17 mouse cellular contexts compared by ENCODE assay signal in the genomic region with DNA sequence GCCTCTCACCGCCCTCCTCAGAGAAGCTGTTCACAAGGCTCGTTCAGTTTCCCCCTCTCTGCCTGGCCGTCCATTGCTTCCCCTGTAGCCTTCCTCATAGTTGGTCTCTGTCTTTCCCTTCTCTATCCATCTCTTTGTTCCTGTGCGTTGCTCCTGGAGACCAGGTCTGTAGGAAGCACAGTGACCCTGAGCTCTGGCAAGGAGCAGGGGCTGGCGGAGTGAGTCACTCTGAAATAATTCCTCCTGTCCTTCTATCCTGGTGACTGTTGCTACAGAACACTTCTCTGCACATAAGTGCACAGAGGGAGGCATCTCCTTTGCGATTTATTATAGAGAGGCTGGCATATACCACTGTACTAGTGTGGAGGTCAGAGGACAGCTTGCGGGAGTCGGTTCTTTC. TPM values are rescaled to one million over a fixed set of nuclear protein-coding genes. Genes with fewer than 3 reads are reported as not detected.
DNase-seq lines count a peak whose midpoint lies in the region; ATAC-seq and TF ChIP-seq lines count a peak whose summit lies in the region.
"Had no signal": no experiment of that assay in that cellular context is flagged by ENCODE, and none has a peak within 500 bp of the region (broad histone marks: within the 10 kb centered on the region; RNA-seq: fewer than 3 reads in every experiment).

No protein-coding gene starts in this region.

- peaks cover 39% of the 10 kb centered on the region for H3K4me1 ChIP-seq in heart, embryonic 10.5 days
- H3K4me1 ChIP-seq in intestine, embryonic 15.5 days (replicated peaks) = 0 out of 2 replicates have a peak, but pooled peaks cover 3% of the 10 kb centered on the region
- H3K4me1 ChIP-seq in kidney, embryonic 14.5 days (ENCODE audit: control insufficient read depth, insufficient read depth, low read length) = no peaks in the 10 kb centered on the region
- H3K4me1 ChIP-seq: embryonic facial prominence, embryonic 12.5 days; forebrain, embryonic 15.5 days had no signal

- ATAC-seq in intestine, embryonic 15.5 days = peak; percentile 35; the same call in 1 of the 2 replicates
- no peak for ATAC-seq in kidney, embryonic 14.5 days (ENCODE audit: low FRiP score, low TSS enrichment)
- ATAC-seq: forebrain, embryonic 15.5 days; hindbrain, embryonic 16.5 days had no signal

- H3K4me3 ChIP-seq in heart, embryonic 10.5 days = no peak overlapping the region
- H3K4me3 ChIP-seq in intestine, embryonic 15.5 days (replicated peaks) = no peak overlapping the region
- no peak overlapping the region for H3K4me3 ChIP-seq in left cerebral cortex, adult 2 months
- no peak overlapping the region for H3K4me3 ChIP-seq in kidney, embryonic 14.5 days (ENCODE audit: low read length)
- H3K4me3 ChIP-seq: embryonic facial prominence, embryonic 12.5 days; forebrain, embryonic 15.5 days; heart, adult 2 months; heart, embryonic 13.5 days had no signal

- H3K4me2 ChIP-seq in intestine, embryonic 15.5 days (replicated peaks) = no peak overlapping the region
- H3K4me2 ChIP-seq in kidney, embryonic 14.5 days (replicated peaks; ENCODE audit: low read depth, low read length) = no peak overlapping the region
- H3K4me2 ChIP-seq: embryonic facial prominence, embryonic 12.5 days; forebrain, embryonic 15.5 days; heart, embryonic 13.5 days had no signal

- peaks cover 6% of the 10 kb centered on the region; the same call in 1 of the 2 replicates for H3K27me3 ChIP-seq in heart, embryonic 10.5 days (ENCODE audit: insufficient read depth, poor library complexity, severe bottlenecking)
- no peaks in the 10 kb centered on the region for H3K27me3 ChIP-seq in intestine, embryonic 15.5 days (replicated peaks)
- no peaks in the 10 kb centered on the region for H3K27me3 ChIP-seq in kidney, embryonic 14.5 days (ENCODE audit: control insufficient read depth, insufficient read depth, low read length)
- H3K27me3 ChIP-seq: embryonic facial prominence, embryonic 12.5 days; forebrain, embryonic 15.5 days; heart, embryonic 13.5 days had no signal

- intact Hi-C loops in left cerebral cortex, adult 2 months (cut with DNase I) = loop anchor here (5.0 kb wide), 1 partner anchor 44 kb away; no protein-coding TSS in a partner anchor

- no peak overlapping the region for H3K9ac ChIP-seq in intestine, embryonic 15.5 days
- H3K9ac ChIP-seq in kidney, embryonic 14.5 days (ENCODE audit: low read depth, low read length) = no peak overlapping the region
- H3K9ac ChIP-seq: embryonic facial prominence, embryonic 12.5 days; forebrain, embryonic 15.5 days; heart, embryonic 13.5 days had no signal

- TF ChIP-seq CTCF in left cerebral cortex, adult 2 months (IDR thresholded peaks at IDR 0.05) = no peak

- no peaks in the 10 kb centered on the region for H3K9me3 ChIP-seq in heart, embryonic 10.5 days
- H3K9me3 ChIP-seq in intestine, embryonic 15.5 days = no peaks in the 10 kb centered on the region
- H3K9me3 ChIP-seq in kidney, embryonic 14.5 days (ENCODE audit: control insufficient read depth, low read length) = no peaks in the 10 kb centered on the region
- H3K9me3 ChIP-seq: embryonic facial prominence, embryonic 12.5 days; forebrain, embryonic 15.5 days; heart, embryonic 13.5 days had no signal

- peak overlapping the region; percentile 31; the same call in 1 of the 2 replicates for H3K27ac ChIP-seq in heart, embryonic 10.5 days
- no peak overlapping the region for H3K27ac ChIP-seq in intestine, embryonic 15.5 days
- no peak overlapping the region for H3K27ac ChIP-seq in left cerebral cortex, adult 2 months
- no peak overlapping the region for H3K27ac ChIP-seq in kidney, embryonic 14.5 days (ENCODE audit: low read depth, low read length)
- H3K27ac ChIP-seq: embryonic facial prominence, embryonic 12.5 days; forebrain, embryonic 15.5 days; heart, adult 2 months; heart, embryonic 13.5 days had no signal

- no peak for DNase-seq in heart, embryonic 10.5 days (ENCODE audit: low spot score)
- DNase-seq in heart, adult 9 months (ENCODE audit: low spot score in 2 of 2) = no peak
- peak; percentile 50 for DNase-seq in Muller cell, postnatal 12 days (ENCODE audit: inconsistent ontology term)
- peak; percentile 57 for DNase-seq in adrenal gland, postnatal 10 days
- DNase-seq in left cerebral cortex, adult 2 months (ENCODE audit: extremely low spot score in 1 of 2, low spot score in 2 of 2) = no peak
- DNase-seq in layer of hippocampus, postnatal 14 days (ENCODE audit: low spot score in 2 of 2) = no peak

- H3K36me3 ChIP-seq in heart, embryonic 10.5 days = no peaks in the 10 kb centered on the region
- no peaks in the 10 kb centered on the region for H3K36me3 ChIP-seq in intestine, embryonic 15.5 days
- no peaks in the 10 kb centered on the region for H3K36me3 ChIP-seq in kidney, embryonic 14.5 days (ENCODE audit: control insufficient read depth, insufficient read depth, low read length)
- H3K36me3 ChIP-seq: embryonic facial prominence, embryonic 12.5 days; forebrain, embryonic 15.5 days; heart, embryonic 13.5 days had no signal

- 73% methylated on average over 8 of the region's 8 CpGs for WGBS in heart, embryonic 10.5 days
- 75% methylated on average over 8 of the region's 8 CpGs for WGBS in intestine, embryonic 15.5 days
- WGBS in kidney, embryonic 14.5 days = 77% methylated on average over 8 of the region's 8 CpGs

RNA-seq across cellular contexts. Expression of a gene that starts 28.4 kb away (rescaled TPM):
- polyA plus RNA-seq in heart, embryonic 10.5 days (2016; fragmentation: Nextera tagmentation; extraction: Ambion mirVana) = 0.04 TPM in 1 of 2 replicates, not detected in the other
- total RNA-seq in adrenal gland, postnatal 10 days (2021) = under 1 TPM; 0.18 to 0.30 TPM
- polyA plus RNA-seq in intestine, embryonic 15.5 days (2015; fragmentation: Nextera tagmentation; extraction: Ambion mirVana) = 0.03 TPM in 1 of 2 replicates, not detected in the other
- total RNA-seq in left cerebral cortex, adult 2 months (2021) = under 1 TPM; 0.16 to 0.38 TPM
- not detected in 2 replicates for polyA plus RNA-seq in kidney, embryonic 14.5 days (2014; fragmentation: Nextera tagmentation; extraction: Ambion mirVana)
- total RNA-seq in layer of hippocampus, postnatal 14 days (2021) = under 1 TPM; 0.14 to 0.41 TPM
- total RNA-seq: heart, adult 2 months; heart, postnatal 36 days had no signal
- polyA plus RNA-seq: forebrain, embryonic 11.5 days; forebrain, embryonic 15.5 days; heart, embryonic 13.5 days; hindbrain, embryonic 11.5 days; hindbrain, embryonic 16.5 days; intestine, embryonic 14.5 days had no signal

Comparison
In these comparisons a context has a peak if more than half of its experiments do, and no peak if none do; other contexts are left out.
1. DNase-seq: peak in Muller cell, postnatal 12 days (single experiment) and adrenal gland, postnatal 10 days (single experiment); none in heart, embryonic 10.5 days (single experiment), heart, adult 9 months (0 of 2), left cerebral cortex, adult 2 months (0 of 2) and layer of hippocampus, postnatal 14 days (0 of 2).